Mouse (Mus musculus) embryonic facial prominence, embryonic 14.5 days (tissue): ENCODE results near the gene Pip5k1c. TPM values are rescaled to one million over a fixed set of nuclear protein-coding genes. Genes with fewer than 3 reads are reported as not detected.

Source experiments
- ATAC-seq: fragments of 200-750 bp; cut with Nextera tagmentation; 2 replicates; pipeline ENCODE4 v1.8.0; 2017; ENCODE audit warnings: low read depth, moderate number of reproducible peaks, moderate TSS enrichment
- DNase-seq: peaks from one replicate; pipeline ENCODE4 v3.0.0-alpha.2; 2015; ENCODE audit warnings: low spot score
- H3K27ac ChIP-seq: fragments of 300-500 bp; sonication (generic); replicated peaks from 2 replicates; pipeline ENCODE4 v1.5.1; 2014; ENCODE audit warnings: low read depth, mild to moderate bottlenecking, low read length, moderate library complexity
- H3K27me3 ChIP-seq: fragments of 300-500 bp; sonication (generic); replicated peaks from 2 replicates; pipeline ENCODE4 v1.6.1; 2014; ENCODE audit warnings: low read length; ENCODE audit not compliant: control insufficient read depth, insufficient read depth
- H3K36me3 ChIP-seq: fragments of 300-500 bp; sonication (generic); 2 replicates; pipeline ENCODE4 v1.6.1; 2014; ENCODE audit warnings: low read length, mixed read lengths; ENCODE audit not compliant: control insufficient read depth, insufficient read depth
- H3K4me1 ChIP-seq: fragments of 300-500 bp; sonication (generic); 2 replicates; pipeline ENCODE4 v1.6.1; 2014; ENCODE audit warnings: antibody characterized with exemption, low read length; ENCODE audit not compliant: control insufficient read depth, insufficient read depth
- H3K4me2 ChIP-seq: fragments of 300-500 bp; sonication (generic); 2 replicates; pipeline ENCODE4 v1.6.1; 2014; ENCODE audit warnings: low read depth, mild to moderate bottlenecking, low read length, moderate library complexity, mixed read lengths
- H3K4me3 ChIP-seq: fragments of 300-500 bp; sonication (generic); 2 replicates; pipeline ENCODE4 v1.5.1; 2014; ENCODE audit warnings: low read depth, mild to moderate bottlenecking, low read length
- H3K9ac ChIP-seq: fragments of 300-500 bp; sonication (generic); 2 replicates; pipeline ENCODE4 v1.6.1; 2014; ENCODE audit warnings: low read depth, mild to moderate bottlenecking, low read length, moderate library complexity, mixed read lengths
- H3K9me3 ChIP-seq: fragments of 300-500 bp; sonication (generic); 2 replicates; pipeline ENCODE4 v1.6.1; 2016; ENCODE audit warnings: low read length; ENCODE audit not compliant: control insufficient read depth
- WGBS: fragments of 180-500 bp; shearing (Covaris S2); extraction: QIAGEN DNeasy Blood & Tissue Kit; methylation state at CpG from one replicate; pipeline ENCODE4 v1.1.7; 2014; 5-methylcytosine and 5-hydroxymethylcytosine counted together
- polyA plus RNA-seq: library from polyadenylated mRNA; unstranded; fragments of >200 nt; fragmentation: Nextera tagmentation; extraction: Ambion mirVana; gene quantifications from 2 replicates; pipeline ENCODE4 v1.2.1, GENCODE M21; 2014

Pip5k1c gene
- polyA plus RNA-seq, 1 experiment from 2014 or later = 48.4 TPM

DNA sequence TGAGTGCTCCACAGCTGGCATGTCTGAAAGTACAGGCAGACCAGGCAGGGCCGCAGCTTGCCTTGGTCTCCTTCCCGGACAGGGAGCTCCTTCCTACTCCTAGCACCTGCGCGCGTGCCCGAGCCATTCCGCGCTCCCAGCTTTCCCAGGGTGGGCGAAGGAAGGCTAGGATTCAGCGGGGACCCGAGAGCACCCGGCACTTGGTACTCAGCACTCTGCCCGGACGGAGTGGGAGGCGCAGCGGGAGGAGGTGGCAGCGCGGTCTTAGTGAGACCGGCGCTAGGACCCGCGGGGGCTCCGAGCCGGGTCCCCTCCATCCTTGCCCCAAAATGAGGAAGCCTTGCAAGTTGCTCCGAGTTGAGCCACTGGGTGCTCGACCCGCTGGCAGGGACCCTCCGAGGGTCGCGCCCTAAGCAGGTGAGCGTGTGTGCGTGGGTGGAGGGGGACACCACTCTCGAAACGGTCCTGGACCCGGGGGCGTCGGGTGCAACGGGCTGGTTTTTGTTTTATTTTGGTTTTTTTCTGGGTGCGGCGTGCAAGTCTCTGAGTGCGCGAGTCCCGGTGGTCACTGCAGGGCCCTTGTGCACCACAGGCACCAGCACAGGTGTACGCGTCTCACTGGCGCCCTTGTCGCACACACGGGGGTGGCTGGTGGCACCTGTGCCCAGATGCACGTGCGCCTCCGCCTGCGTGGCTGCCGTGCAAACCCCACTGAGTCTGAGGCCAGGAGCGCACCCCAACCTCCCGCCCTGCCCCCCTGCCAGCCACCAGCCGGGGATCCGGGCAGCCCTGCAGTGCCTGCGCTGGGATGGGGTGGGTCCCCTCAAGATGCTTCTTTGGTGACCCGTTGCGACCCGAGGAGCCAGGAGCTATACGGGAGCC, 35.4 kb upstream of the Pip5k1c start:
- no peak for DNase-seq

DNA sequence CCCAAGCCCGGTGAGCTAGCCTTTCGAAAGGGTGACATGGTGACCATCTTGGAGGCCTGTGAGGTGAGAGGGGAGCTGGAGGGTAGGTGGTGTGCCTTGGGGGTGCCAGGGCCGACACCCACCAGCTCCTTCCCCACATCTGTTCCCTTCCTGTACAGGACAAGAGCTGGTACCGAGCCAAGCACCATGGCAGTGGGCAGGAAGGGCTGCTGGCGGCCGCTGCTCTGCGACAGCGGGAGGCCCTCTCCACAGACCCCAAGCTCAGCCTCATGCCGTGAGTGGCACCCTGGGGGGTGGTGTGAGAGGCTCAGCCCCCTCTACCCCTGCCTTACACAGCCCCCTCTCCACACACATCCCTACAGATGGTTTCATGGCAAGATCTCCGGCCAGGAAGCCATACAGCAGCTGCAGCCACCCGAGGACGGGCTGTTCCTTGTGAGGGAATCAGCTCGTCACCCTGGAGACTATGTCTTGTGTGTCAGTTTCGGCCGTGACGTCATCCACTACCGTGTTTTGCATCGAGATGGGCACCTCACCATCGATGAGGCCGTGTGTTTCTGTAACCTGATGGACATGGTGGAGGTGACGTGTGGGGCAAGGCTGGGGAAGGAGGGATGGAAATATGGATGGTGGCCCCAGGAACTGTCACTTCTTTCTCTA, 33.4 kb upstream of the Pip5k1c start:
- Histone ChIP-seq H3K9me3 (peaks cover 6% of the 10 kb centered on the region; the same call in 1 of the 2 replicates), H3K9ac (no peak overlapping the region), H3K4me3 (no peak overlapping the region), H3K27me3 (peaks cover 50% of the 10 kb centered on the region), H3K4me1 (no peaks in the 10 kb centered on the region), H3K27ac (no peak overlapping the region), H3K4me2 (no peak overlapping the region), H3K36me3 (peaks cover 23% of the 10 kb centered on the region)
- DNase-seq (no peak), ATAC-seq (peak; percentile 9; the same call in 1 of the 2 replicates)
- 44% methylated on average over 16 of the region's 21 CpGs for WGBS

More for the DNA sequence above, 35.4 kb upstream of the Pip5k1c start:
- ATAC-seq = no peak
- 2% methylated on average over 56 of the region's 62 CpGs for WGBS
- Histone ChIP-seq H3K4me2 (peak overlapping the region; percentile 83), H3K36me3 (0 out of 2 replicates have a peak, but pooled peaks cover 4% of the 10 kb centered on the region), H3K4me3 (peak overlapping the region; percentile 43), H3K27me3 (peaks cover 69% of the 10 kb centered on the region), H3K27ac (no peak overlapping the region), H3K4me1 (peaks cover 5% of the 10 kb centered on the region; the same call in 1 of the 2 replicates), H3K9ac (peak overlapping the region; percentile 60), H3K9me3 (peaks cover 6% of the 10 kb centered on the region; the same call in 1 of the 2 replicates)

DNA sequence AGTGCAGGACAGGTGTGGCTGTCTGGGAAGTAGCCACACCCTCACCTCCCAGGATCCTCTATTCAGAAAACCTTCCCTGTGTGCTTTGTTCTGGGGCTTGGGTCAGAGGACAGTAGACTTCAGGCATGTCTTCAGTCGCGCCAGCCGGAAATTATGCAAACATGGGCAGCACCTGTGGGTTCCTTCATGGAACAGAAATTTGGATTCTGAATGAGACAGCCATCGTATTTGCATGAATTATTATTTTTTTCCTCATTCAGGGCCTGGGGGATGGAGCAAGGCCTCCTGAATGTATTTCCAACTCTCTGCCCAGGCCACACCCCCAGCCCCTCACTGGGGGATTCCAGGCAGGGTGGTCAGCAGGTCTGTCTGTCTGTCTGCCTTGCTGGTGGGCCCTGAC, 31.7 kb upstream of the Pip5k1c start:
- ATAC-seq (no peak), DNase-seq (no peak)
- H3K27me3 ChIP-seq = peaks cover 43% of the 10 kb centered on the region

DNA sequence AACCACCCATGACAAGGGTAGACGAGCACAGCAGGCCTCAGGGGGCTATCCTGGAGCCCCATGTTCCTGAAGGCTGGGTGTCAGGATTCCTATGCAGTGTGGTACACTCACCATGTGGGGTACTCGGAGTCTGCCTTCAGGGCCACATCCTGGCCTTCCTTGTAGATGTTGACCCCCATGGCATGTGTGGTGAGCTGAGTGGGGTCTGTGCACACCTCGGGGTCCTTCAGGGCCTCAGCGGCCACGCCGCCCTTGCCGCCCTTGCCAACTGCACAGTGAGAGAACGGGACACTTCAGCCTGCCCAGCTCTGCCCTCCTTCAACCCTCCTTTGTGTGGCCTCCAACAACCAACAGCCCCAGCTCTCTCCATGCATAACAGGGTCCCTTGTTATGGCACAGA, 27.2 kb upstream of the Pip5k1c start:
- peak overlapping the region; percentile 50 for H3K9ac ChIP-seq
- DNase-seq (no peak), ATAC-seq (no peak)
- peaks cover 4% of the 10 kb centered on the region; the same call in 1 of the 2 replicates for H3K9me3 ChIP-seq
- H3K4me1 ChIP-seq = peaks cover 6% of the 10 kb centered on the region; the same call in 1 of the 2 replicates
- H3K36me3 ChIP-seq = peaks cover 36% of the 10 kb centered on the region
- WGBS = 89% methylated on average over 7 of the region's 8 CpGs
- H3K27me3 ChIP-seq = peaks cover under 1% of the 10 kb centered on the region; the same call in 1 of the 2 replicates
- H3K4me3 ChIP-seq = peak overlapping the region; percentile 71
- H3K4me2 ChIP-seq = peak overlapping the region; percentile 74
- no peak overlapping the region for H3K27ac ChIP-seq

More for the DNA sequence above, 31.7 kb upstream of the Pip5k1c start:
- Histone ChIP-seq H3K9me3 (peaks cover 6% of the 10 kb centered on the region; the same call in 1 of the 2 replicates), H3K4me3 (no peak overlapping the region), H3K27ac (no peak overlapping the region), H3K4me2 (no peak overlapping the region), H3K36me3 (peaks cover 30% of the 10 kb centered on the region), H3K4me1 (no peaks in the 10 kb centered on the region), H3K9ac (no peak overlapping the region)
- 93% methylated on average over 4 of the region's 4 CpGs for WGBS

DNA sequence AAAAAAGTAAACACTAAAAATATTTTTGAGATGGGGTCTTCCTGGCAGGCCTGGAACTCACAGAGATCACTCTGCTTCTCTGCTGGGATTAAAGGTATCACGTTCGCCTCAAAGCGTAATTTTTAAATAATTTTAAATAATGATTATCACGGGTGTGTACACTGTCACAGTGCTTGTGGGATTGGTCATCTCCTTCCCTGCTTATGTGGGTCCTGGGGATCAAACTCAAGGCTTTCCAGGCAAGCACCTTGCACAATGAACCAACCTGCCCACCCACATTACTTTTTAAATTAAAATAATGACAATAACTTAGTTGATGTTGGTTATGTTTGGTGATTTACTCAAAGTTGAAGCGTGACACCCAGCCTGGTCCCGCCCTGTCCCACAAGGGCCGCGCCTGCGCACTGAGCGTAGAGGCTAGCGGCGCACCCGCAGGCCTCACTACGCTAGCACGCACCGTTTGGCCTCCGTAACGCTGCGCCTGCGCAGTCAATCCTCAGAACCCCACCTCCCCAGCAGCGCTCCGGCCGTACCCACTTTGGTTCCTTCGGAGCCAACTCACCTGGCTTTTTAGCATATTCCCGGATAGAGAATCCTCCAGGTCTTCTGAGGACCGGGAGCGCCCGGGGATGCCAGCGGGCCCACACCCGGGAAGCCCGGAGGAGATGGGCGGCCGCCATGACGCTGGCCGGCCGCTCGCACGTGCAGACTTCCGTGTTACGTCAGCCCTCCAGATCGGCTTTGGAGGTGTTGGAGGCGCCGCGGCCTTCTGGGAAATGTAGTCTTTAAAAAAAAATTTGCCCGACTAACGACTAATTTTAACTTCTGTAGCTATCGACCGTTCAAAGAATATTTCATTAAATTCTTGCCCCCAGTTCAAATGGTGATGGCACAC, 26.3 kb upstream of the Pip5k1c start, which contains the start of the genes Mrpl54 and Apba3:
TSS of gene Mrpl54 (minus strand) at position 724 of the 895 bp plus-strand sequence.
TSS of gene Apba3 (plus strand) at position 750 of the 895 bp plus-strand sequence.
- H3K9ac ChIP-seq = peak within 1 kb of the TSS; percentile 87
- peaks cover 6% of the 10 kb centered on the region; the same call in 1 of the 2 replicates for H3K4me1 ChIP-seq
- peak; percentile 98 for DNase-seq
- peaks cover 42% of the 10 kb centered on the region for H3K36me3 ChIP-seq
- no peaks in the 10 kb centered on the region for H3K9me3 ChIP-seq
- H3K4me2 ChIP-seq = peak within 1 kb of the TSS; percentile 74
- peak within 1 kb of the TSS; percentile 93 for H3K27ac ChIP-seq
- peak; percentile 96 for ATAC-seq
- no peaks in the 10 kb centered on the region for H3K27me3 ChIP-seq
- under 1% methylated on average over 48 of the region's 48 CpGs for WGBS
- peak within 1 kb of the TSS; percentile 71 for H3K4me3 ChIP-seq

DNA sequence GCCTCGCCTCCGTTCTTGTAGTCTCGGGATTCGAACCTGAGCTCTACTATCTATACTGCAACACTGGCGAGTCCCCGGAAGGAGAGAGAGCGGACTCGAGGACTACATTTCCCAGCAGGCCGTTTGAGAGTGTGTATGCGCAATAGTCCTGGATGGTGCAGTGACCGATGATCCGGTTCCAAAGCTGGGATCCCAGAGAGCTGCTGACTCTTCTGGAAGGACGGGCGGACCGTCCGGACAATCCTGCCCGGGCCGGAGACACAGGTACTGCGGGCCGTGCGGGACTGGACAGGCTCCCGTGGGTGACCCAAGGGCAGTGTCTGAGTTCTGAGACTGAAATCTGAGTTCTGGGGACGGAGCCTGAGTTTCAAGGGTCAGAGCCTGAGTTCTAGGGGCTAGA, 24.7 kb upstream of the Pip5k1c start:
- Histone ChIP-seq H3K9ac (peak overlapping the region; percentile 87), H3K27ac (no peak overlapping the region)
- WGBS = 8% methylated on average over 23 of the region's 23 CpGs

DNA sequence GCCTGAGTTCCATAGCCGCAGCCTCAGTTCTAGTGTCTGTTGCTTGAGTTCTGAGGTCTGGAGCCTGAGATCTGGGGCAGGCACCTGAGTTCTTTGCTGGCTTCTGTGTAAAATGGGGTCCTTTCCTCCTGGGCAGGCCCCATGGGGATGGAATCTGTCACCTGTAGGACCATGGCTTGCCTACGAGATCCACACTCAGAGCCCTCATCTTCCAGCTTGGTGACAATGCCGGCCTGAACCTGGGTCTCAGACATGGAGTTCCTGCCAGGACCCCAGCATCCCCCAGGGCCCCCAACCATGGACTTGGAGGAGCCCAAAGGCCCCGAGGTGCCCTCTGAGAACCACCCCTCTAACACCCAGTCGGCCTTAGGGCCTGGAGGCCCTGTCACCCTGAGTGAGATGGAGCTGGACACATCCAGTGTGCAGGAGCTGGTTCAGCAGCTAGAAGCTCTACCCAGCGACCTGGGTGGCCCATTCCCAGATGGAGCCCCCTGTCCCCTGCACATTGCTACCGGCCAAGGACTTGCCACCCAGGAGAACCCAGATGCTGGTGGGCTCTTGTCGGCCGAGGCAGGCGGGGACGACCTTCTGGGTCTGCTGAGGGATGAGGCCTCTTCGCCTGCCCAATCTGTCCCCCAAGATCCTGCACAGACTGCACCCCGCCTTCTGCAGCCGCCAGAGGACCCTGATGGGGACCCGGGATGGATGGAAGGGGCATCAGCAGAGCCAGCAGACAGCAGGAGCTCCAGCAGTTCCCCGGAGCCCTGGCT, 23.9 kb upstream of the Pip5k1c start:
- 79% methylated on average over 15 of the region's 16 CpGs for WGBS
- H3K4me2 ChIP-seq = peak overlapping the region; percentile 68
- H3K36me3 ChIP-seq = peaks cover 53% of the 10 kb centered on the region
- H3K4me1 ChIP-seq = peaks cover 6% of the 10 kb centered on the region; the same call in 1 of the 2 replicates
- H3K9me3 ChIP-seq = no peaks in the 10 kb centered on the region
- ATAC-seq (no peak), DNase-seq (no peak)
- H3K27ac ChIP-seq = no peak overlapping the region
- H3K27me3 ChIP-seq = no peaks in the 10 kb centered on the region
- H3K9ac ChIP-seq = peak overlapping the region; percentile 87
- H3K4me3 ChIP-seq = peak overlapping the region; percentile 70

More for the DNA sequence above, 24.7 kb upstream of the Pip5k1c start:
- Histone ChIP-seq H3K27me3 (no peaks in the 10 kb centered on the region), H3K4me1 (peaks cover 6% of the 10 kb centered on the region; the same call in 1 of the 2 replicates), H3K4me2 (peak overlapping the region; percentile 68), H3K4me3 (peak overlapping the region; percentile 70), H3K36me3 (peaks cover 53% of the 10 kb centered on the region), H3K9me3 (no peaks in the 10 kb centered on the region)
- peak; percentile 96 for DNase-seq
- ATAC-seq = peak; percentile 58
